Mouse (Mus musculus): ENCODE data around the gene AC153137.1.
"Not testable (repeated sequence)": the region's sequence is repeated elsewhere in the genome, so short reads cannot be mapped to it uniquely, and the experiment has no call there.

The AC153137.1 gene

GRCm38 (mm10) chr1:30977868-30978267, at the start of gene AC153137.1:
Gene AC153137.1 (minus strand): TSS chr1:30977968.
- not testable (repeated sequence) for DNase-seq (ENCODE audit: low read depth)

DNA sequence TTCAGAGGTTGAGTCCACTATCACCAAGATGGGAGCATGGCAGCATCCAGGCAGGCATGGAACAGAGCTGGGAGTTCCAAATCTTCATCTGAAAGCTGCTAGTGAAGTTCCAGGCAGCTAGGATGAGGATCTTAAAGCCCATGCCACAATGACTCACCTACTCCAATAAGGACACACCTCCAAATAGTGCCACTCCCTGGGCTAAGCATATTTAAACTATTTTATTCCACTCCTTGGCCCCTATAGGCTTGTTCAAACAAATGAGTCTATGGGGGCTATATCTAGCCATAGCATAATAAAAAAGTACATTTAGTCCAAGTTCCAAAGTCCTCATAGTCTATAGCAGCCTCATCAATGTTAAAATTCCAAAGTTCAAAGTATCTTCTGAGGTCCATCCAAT, 45.4 kb upstream of the AC153137.1 start:
- DNase-seq (ENCODE audit: low read depth): no peak

DNA sequence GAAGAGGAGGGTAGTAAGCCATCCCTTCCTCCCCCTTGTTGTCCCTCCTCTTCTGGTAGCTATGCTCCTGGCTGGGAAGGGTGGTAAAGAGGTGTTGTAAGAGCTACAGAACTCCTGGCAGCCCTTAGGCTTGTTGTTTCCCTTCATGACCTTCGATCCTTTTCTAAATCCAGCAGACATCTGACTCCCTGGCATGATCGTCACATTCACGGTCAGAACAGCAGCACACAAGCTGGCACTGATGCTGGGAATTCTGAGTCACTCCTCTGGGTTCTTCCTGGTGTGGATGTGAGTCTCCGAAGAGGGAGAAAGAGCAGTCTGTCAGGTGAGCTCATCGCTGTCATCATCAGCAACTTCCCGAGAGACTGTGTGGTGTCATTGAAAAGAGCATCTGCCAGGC, 41.5 kb upstream of the AC153137.1 start:
- peak; percentile 82 for DNase-seq (ENCODE audit: low read depth)

- no peak for DNase-seq (ENCODE audit: low read depth)
Observed at GRCm38 (mm10) chr1:31017377-31017776, 39.6 kb upstream of the AC153137.1 start.

GRCm38 (mm10) chr1:31016068-31016467, 38.3 kb upstream of the AC153137.1 start:
- no peak for DNase-seq (ENCODE audit: low read depth)

GRCm38 (mm10) chr1:31015261-31015660, 37.5 kb upstream of the AC153137.1 start:
- DNase-seq (ENCODE audit: low read depth): no peak

DNA sequence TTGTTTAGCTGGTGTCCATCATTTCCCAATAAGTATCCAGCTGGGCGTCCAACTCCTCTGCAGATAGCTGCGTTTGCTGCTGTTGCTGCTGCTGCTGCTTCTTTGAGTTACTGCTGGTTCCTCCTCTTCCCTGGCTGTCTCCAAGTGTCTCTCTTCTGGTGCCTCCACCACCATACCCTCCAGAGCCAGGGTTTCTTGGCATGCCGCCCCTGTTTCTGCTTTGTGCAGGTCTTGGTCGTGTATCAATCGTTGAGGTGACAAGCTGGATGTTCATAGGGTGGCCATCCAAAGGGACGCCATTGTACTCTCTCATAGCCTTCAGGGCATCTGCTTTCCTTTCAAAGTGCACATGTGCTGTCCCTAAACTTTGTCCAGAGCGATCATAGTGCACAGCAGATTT, 529 bp downstream of the AC153137.1 start:
- DNase-seq (ENCODE audit: low read depth): not testable (repeated sequence)

DNA sequence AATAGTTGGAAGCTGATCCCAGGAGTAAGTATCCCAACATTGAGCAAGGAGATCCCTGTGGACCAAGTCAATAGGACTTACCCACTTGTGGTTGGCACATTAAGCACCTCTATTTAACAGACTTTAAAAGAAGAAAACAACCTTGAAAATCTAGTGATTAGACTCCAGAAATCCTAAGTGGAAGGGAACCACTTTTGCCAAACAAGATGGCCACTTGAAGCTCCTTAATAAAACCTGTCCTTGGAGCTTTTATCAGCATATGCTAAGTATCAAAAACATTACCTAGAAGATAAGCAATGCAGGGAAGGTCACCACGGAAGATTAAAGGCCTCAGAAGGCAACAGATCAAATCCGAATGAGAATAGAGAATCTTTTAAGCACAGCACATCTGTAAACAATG, 26.0 kb downstream of the AC153137.1 start:
- DNase-seq (ENCODE audit: low read depth): no peak

DNA sequence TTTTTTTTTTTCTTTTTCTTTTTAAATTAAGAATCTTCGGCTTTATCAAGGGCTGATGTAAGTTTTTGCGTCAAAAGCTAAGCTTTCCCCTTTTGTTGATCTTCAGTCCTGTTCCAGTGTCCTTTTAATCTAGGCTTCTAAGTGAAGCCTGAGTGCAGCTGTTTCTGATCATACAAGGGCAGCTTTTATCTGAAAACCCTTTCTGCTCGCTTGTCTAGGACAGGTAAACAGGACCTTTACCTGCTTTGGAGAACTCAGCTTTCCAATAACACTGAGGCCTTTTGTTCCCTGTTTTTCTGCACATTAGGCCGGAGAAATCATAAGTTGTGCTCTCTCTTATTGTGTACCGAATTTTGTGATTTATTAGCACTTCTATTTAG, 27.3 kb downstream of the AC153137.1 start:
- DNase-seq (ENCODE audit: low read depth): no peak

GRCm38 (mm10) chr1:30949710-30950455, 27.9 kb downstream of the AC153137.1 start:
- peak; percentile 99 for DNase-seq (ENCODE audit: low read depth)

DNA sequence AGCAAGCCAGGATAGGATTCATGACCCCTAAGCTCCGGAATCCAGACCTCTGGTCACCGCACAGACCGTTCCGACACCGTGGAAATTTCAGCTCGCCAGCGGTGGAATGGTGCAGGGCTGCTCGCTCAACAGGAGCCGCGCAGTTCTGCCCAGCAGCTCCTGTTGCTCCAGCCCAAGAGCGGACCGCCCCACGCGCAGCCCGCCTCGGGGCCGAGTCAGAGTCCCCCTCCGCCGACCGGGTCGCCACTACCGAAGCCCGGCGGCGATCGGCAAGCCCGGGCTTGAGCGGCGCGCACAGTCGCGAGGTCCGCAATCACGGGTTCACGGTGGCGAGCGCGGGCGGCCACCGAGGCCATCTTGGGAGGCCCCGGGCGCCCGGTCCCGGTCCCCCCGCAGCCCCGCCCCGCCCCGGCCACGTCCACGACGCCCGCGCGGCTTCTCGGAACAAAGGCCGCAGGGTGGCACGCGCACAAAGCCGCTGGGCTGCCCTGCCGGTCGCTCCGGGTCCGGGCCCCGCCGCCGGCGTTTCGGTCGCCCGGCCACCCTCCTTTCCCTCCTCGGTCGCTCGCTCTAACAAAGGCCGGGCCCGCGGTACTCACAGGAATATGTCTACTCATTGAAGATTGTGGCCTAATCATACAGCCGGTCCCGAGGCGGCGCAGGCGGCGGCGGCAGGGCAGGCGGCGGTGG, 28.7 kb downstream of the AC153137.1 start:
- peak; percentile 75 for DNase-seq (ENCODE audit: low read depth)

DNA sequence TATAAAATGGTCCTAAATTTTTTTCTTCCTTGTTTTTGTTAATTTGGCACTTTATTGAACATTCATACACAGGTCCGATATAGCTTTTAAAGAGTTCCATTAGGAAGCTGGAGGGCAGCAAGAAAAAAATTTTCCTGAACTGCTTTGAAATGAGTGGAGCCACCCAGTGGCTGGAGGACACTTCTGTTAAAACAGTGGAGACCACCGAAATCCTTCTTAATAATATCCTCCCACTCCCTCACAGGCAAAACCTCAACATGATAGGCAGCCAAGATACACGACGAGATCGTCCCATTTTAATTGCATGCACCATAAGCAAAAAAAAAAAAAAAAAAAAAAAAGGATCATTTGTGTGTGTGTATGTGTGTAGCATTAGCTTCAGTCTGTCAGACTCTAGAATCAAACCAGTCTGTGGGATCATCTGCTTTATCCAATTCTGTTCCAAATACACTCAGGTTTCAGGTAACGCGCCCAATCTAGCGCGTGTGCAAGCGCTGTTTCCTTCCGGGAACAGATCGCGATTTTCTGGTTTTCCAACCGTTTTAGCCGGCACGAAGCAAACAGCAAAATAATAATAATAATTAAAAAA, 29.3 kb downstream of the AC153137.1 start:
- DNase-seq (ENCODE audit: low read depth): peak; percentile 76

DNA sequence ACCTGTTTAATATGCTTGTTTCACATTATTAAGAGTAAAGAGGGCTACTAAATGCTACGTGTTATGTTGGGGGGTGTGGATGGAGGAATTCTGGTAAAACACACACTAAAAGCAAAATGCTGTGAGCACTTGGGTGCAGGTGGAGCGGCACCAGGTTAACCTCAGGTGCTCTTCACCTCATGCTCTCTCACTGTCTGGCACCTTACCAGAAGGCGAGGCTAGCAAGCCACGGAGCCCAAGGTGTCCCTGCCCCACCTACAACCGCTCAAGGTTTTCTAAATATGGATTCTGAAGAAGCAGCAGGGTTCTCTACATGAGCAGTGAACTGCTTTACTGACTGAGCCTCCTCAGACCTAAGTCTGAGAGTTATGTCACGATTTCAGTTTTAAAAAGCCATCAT, 32.6 kb downstream of the AC153137.1 start:
- no peak for DNase-seq (ENCODE audit: low read depth)

DNA sequence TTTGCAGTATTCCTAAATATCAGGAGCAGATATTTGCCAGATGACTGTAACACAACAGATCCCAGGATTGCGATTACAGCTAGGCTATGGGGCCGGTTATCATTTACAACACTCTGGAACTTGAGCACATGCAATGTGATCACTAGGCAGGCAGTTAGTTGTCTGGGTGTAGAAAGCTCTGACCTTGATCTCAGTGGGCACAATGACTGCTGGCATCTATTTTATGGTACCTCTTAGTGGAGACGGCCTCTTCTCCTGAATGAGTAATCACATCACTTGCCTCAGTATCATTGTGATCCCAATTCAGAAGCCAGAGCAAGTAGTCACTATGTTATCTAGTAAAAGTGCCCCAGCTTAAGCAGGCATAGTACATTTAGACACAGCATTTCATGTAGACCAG, 37.2 kb downstream of the AC153137.1 start:
- no peak for DNase-seq (ENCODE audit: low read depth)

DNA sequence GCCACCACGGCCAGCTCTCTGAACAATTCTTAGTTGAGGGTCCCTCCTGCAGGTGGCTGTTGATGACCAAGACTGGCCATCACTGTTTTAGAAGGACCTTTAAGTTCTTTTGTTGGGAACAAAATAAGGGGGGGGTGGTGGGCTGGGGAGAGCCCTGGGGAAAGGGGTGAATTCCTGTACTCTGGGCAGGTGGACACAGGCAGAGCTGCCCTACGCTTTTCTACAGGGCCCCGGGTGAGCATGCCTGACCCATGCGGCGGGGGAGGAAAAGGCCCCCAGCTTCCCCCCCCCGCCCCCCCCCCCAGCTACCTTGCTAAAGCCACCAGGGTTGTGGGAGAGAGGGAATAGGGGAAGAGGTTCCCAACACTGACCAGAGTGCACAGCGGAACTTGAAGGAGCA, 39.4 kb downstream of the AC153137.1 start:
- no peak for DNase-seq (ENCODE audit: low read depth)

DNA sequence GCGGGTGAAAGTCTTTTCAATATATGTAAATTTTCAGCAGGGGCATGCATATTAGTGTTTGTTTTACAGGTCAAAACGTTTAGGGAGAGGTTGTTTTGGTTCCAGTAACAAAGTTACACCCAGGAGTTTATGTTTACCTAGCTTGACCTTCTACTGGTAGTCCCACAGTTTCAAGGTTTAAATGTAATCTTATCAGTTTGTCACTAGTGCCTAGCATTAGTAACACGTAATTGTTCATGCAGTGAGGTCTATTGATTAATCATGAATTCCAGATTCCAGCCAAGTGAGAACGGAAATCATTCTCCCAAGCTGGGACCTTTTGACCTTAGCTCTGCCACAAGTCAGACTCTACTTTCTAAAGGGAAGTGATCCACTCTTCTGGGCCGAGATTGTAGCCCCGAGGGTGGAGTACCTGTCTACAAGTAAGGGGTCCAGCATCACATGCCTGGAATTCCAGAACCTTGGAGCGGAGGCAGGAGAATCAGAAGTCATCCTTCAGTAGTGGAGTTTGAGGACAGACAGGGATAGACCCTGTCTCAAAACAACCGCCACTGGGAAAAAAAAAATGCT, 40.3 kb downstream of the AC153137.1 start:
- no peak for DNase-seq (ENCODE audit: low read depth)

- no peak for DNase-seq (ENCODE audit: low read depth)
Observed at GRCm38 (mm10) chr1:30936488-30936887, 41.3 kb downstream of the AC153137.1 start.

DNA sequence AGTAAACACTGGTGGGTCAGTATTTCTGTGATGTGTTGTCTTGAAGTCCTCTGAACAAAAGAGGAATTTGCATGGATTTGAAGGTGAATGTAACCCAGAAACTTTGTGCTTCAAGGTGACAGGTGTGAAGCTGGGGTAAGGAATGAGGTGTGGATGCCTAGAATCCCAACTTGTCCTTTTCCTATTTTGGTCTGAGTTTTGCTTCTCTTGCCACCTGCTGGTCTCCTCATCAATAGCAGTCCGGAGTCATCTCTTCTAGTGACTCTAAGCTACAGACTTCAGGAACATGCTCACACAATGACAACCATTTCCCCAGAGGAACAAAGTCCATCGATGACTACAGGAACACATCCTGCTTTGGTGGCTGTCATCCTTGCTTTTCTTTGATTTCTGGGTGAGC, 46.9 kb downstream of the AC153137.1 start:
- peak; percentile 33 for DNase-seq (ENCODE audit: low read depth)

- no peak for DNase-seq (ENCODE audit: low read depth)
Observed at GRCm38 (mm10) chr1:30930194-30930593, 47.6 kb downstream of the AC153137.1 start.
